In genomic region chr8:13673215-13673614, GRCm38 (mm10) we compare ENCODE assay signal across 10 mouse cellular contexts. TPM values are rescaled to one million over a fixed set of nuclear protein-coding genes. Genes with fewer than 3 reads are reported as not detected.
DNase-seq lines count a peak whose midpoint lies in the region; ATAC-seq and TF ChIP-seq lines count a peak whose summit lies in the region.
"Had no signal": no experiment of that assay in that cellular context is flagged by ENCODE, and none has a peak within 500 bp of the region (broad histone marks: within the 10 kb centered on the region; RNA-seq: fewer than 3 reads in every experiment).

No protein-coding gene starts in this region.

- DNase-seq in kidney, postnatal 25 days, result peak; percentile 11 to 50
- no peak for DNase-seq in kidney, adult 18-20 months
- no peak for DNase-seq in embryonic facial prominence, embryonic 10.5 days (ENCODE audit: low spot score)
- DNase-seq in urinary bladder, postnatal 10 days (ENCODE audit: low spot score), result no peak
- no peak for DNase-seq in adrenal gland, postnatal 4 days (ENCODE audit: low spot score in 2 of 2)
- no peak for DNase-seq in urinary bladder, adult 18-20 months (ENCODE audit: low spot score in 2 of 2)

- H3K4me1 ChIP-seq in embryonic facial prominence, embryonic 10.5 days, result peaks cover 70% of the 10 kb centered on the region
- H3K4me1 ChIP-seq in intestine, postnatal 0 days (replicated peaks; ENCODE audit: control insufficient read depth, insufficient read depth, low read length), result peaks cover 5% of the 10 kb centered on the region; the same call in 1 of the 2 replicates

- no peak for ATAC-seq in intestine, postnatal 0 days

- no peaks in the 10 kb centered on the region for H3K9me3 ChIP-seq in embryonic facial prominence, embryonic 10.5 days
- H3K9me3 ChIP-seq in intestine, postnatal 0 days (ENCODE audit: control insufficient read depth), result no peaks in the 10 kb centered on the region
- H3K9me3 ChIP-seq: limb, embryonic 15.5 days had no signal

- no peak overlapping the region for H3K4me3 ChIP-seq in C2C12 (ENCODE audit: insufficient read depth, poor library complexity, severe bottlenecking)
- no peak overlapping the region for H3K4me3 ChIP-seq in embryonic facial prominence, embryonic 10.5 days
- H3K4me3 ChIP-seq in intestine, postnatal 0 days (ENCODE audit: low read depth, low read length), result no peak overlapping the region
- H3K4me3 ChIP-seq: erythroblast, embryonic 14.5 days; limb, embryonic 15.5 days had no signal

- H3K27me3 ChIP-seq in C2C12 (ENCODE audit: control insufficient read depth, insufficient read depth, insufficient read length), result no peaks in the 10 kb centered on the region
- peaks cover 3% of the 10 kb centered on the region for H3K27me3 ChIP-seq in embryonic facial prominence, embryonic 10.5 days (replicated peaks; ENCODE audit: low read depth, poor library complexity, severe bottlenecking)
- no peaks in the 10 kb centered on the region for H3K27me3 ChIP-seq in intestine, postnatal 0 days (replicated peaks; ENCODE audit: control insufficient read depth, insufficient read depth, low read length)
- H3K27me3 ChIP-seq: limb, embryonic 15.5 days had no signal

- peaks cover 74% of the 10 kb centered on the region for H3K79me3 ChIP-seq in C2C12 (ENCODE audit: low read depth)

- peaks cover 8% of the 10 kb centered on the region for H3K36me3 ChIP-seq in C2C12 (ENCODE audit: control insufficient read depth, insufficient read depth)
- H3K36me3 ChIP-seq in embryonic facial prominence, embryonic 10.5 days (replicated peaks), result no peaks in the 10 kb centered on the region
- no peaks in the 10 kb centered on the region for H3K36me3 ChIP-seq in intestine, postnatal 0 days (ENCODE audit: control insufficient read depth, insufficient read depth)
- H3K36me3 ChIP-seq: limb, embryonic 15.5 days had no signal

- peak; percentile 53 for TF ChIP-seq CTCF in C2C12 (IDR thresholded peaks at IDR 0.05; ENCODE audit: control insufficient read depth, insufficient read depth, insufficient read length)
- peak; percentile 48 for TF ChIP-seq CTCF in intestine, postnatal 0 days (IDR thresholded peaks at IDR 0.05; ENCODE audit: low read depth)

- H3K4me2 ChIP-seq in intestine, postnatal 0 days (replicated peaks; ENCODE audit: low read depth), result no peak overlapping the region
- H3K4me2 ChIP-seq: limb, embryonic 15.5 days had no signal

- H3K27ac ChIP-seq in embryonic facial prominence, embryonic 10.5 days (replicated peaks), result peak overlapping the region; percentile 44; the same call in 1 of the 2 replicates
- H3K27ac ChIP-seq in intestine, postnatal 0 days (ENCODE audit: low read depth, low read length), result 0 out of 2 replicates have a peak overlapping the region, but pooled peaks have one; percentile 21

- H3K79me2 ChIP-seq in C2C12 (ENCODE audit: control insufficient read depth, insufficient read depth), result peaks cover 91% of the 10 kb centered on the region

- WGBS in embryonic facial prominence, embryonic 10.5 days, result 78% methylated on average over 4 of the region's 4 CpGs
- WGBS in intestine, postnatal 0 days, result 72% methylated on average over 4 of the region's 4 CpGs

- no peak overlapping the region for H3ac ChIP-seq in C2C12 (ENCODE audit: control insufficient read depth, insufficient read length, low read depth)

- no peak overlapping the region for H3K9ac ChIP-seq in intestine, postnatal 0 days (ENCODE audit: low read depth, low read length)
- H3K9ac ChIP-seq: limb, embryonic 15.5 days had no signal

TF ChIP-seq in C2C12, 6 proteins besides CTCF, POLR2A, EP300 and RAD21:
- TF ChIP-seq MYOD1 (IDR thresholded peaks at IDR 0.05; ENCODE audit: control insufficient read depth, insufficient read length, low read depth) (no peak), USF1 (IDR thresholded peaks at IDR 0.05; ENCODE audit: low read depth) (no peak), MYOG (IDR thresholded peaks at IDR 0.05; ENCODE audit: control insufficient read depth, extremely low read depth, insufficient read length) (no peak), FOSL1 (IDR thresholded peaks at IDR 0.05; ENCODE audit: insufficient read depth, low read length, poor library complexity, severe bottlenecking) (no peak), CEBPB (IDR thresholded peaks at IDR 0.05; ENCODE audit: low read depth) (no peak), MAX (IDR thresholded peaks at IDR 0.05) (no peak)
TF ChIP-seq in C2C12: peak in this region for 0.

RNA-seq across cellular contexts. Expression of gene Rasa3, which starts 4.2 kb away (rescaled TPM):
- polyA plus RNA-seq in C2C12 (2012; fragmentation: generic; extraction: Trizol), result 67.0 TPM
- polyA plus RNA-seq in embryonic facial prominence, embryonic 10.5 days (2016; fragmentation: Nextera tagmentation; extraction: Ambion mirVana), result 26.3 and 27.3 TPM in 2 replicates
- 9.8 and 9.9 TPM in 2 replicates for polyA plus RNA-seq in intestine, postnatal 0 days (2015; fragmentation: Nextera tagmentation; extraction: Ambion mirVana)
- 10 to 100 TPM; 46.2 to 47.3 TPM for total RNA-seq in adrenal gland, postnatal 4 days (2021)

RNA-seq across cellular contexts. Expression of gene Cfap97d2, which starts 32.5 kb away (rescaled TPM):
- polyA plus RNA-seq in C2C12 (2012; fragmentation: generic; extraction: Trizol), result not detected
- polyA plus RNA-seq in embryonic facial prominence, embryonic 10.5 days (2016; fragmentation: Nextera tagmentation; extraction: Ambion mirVana), result 0.24 and 0.70 TPM in 2 replicates
- not detected in 2 replicates for polyA plus RNA-seq in intestine, postnatal 0 days (2015; fragmentation: Nextera tagmentation; extraction: Ambion mirVana)
- total RNA-seq in adrenal gland, postnatal 4 days (2021), result under 1 TPM; 0.51 to 0.64 TPM
- polyA plus RNA-seq: erythroblast, embryonic 14.5 days; limb, embryonic 15.5 days had no signal

Comparison
In these comparisons a context has a peak if more than half of its experiments do, and no peak if none do; other contexts are left out.
1. DNase-seq: peak in kidney, postnatal 25 days (2 of 2); none in kidney, adult 18-20 months (single experiment), embryonic facial prominence, embryonic 10.5 days (single experiment), urinary bladder, postnatal 10 days (single experiment), adrenal gland, postnatal 4 days (0 of 2) and urinary bladder, adult 18-20 months (0 of 2).